Mouse (Mus musculus): ENCODE data around the gene Gm20671. TPM values are rescaled to one million over a fixed set of nuclear protein-coding genes. Genes with fewer than 3 reads are reported as not detected.

Gene Gm20671
- total RNA-seq (2014; rRNA removed; ENCODE audit: low replicate concordance) (0.88 and 14.7 TPM in 2 replicates), polyA plus RNA-seq (2015; fragmentation: Nextera tagmentation; extraction: Ambion mirVana) (not detected in 2 replicates)

GRCm38 (mm10) chr5:32827009-32827408 is at the start of gene Gm20671:
TSS of gene Gm20671 (minus strand) at chr5:32827109.
- no peak within 1 kb of the TSS for H3K27ac ChIP-seq (ENCODE audit: low read depth)
- 66% methylated on average over 7 of the region's 7 CpGs for WGBS
- H3K4me1 ChIP-seq (ENCODE audit: control insufficient read depth, insufficient read depth) = no peaks in the 10 kb centered on the region
- H3K9me3 ChIP-seq (replicated peaks; ENCODE audit: control insufficient read depth, low read length) = no peaks in the 10 kb centered on the region
- peaks cover 70% of the 10 kb centered on the region for H3K36me3 ChIP-seq (replicated peaks; ENCODE audit: control insufficient read depth, insufficient read depth, low read length)
- H3K9ac ChIP-seq (replicated peaks; ENCODE audit: low read depth, low read length) = no peak within 1 kb of the TSS
- no peak within 1 kb of the TSS for H3K4me3 ChIP-seq (ENCODE audit: low read depth, low read length)
- no peaks in the 10 kb centered on the region for H3K27me3 ChIP-seq (ENCODE audit: control insufficient read depth, insufficient read depth, low read length)
- TF ChIP-seq CTCF (IDR thresholded peaks at IDR 0.05; ENCODE audit: low read depth) = no peak
- TF ChIP-seq EP300 (IDR thresholded peaks at IDR 0.05; ENCODE audit: low read depth) = no peak
- DNase-seq (ENCODE audit: low spot score) = no peak
- no peak within 1 kb of the TSS for H3K4me2 ChIP-seq (ENCODE audit: low read depth, low read length)
- no peak for ATAC-seq (ENCODE audit: insufficient read depth, low read depth)

GRCm38 (mm10) chr5:32872346-32872745 is 45.4 kb upstream of the Gm20671 start:
- no peak overlapping the region for H3K27ac ChIP-seq (ENCODE audit: low read depth)
- H3K4me1 ChIP-seq (ENCODE audit: control insufficient read depth, insufficient read depth) = no peaks in the 10 kb centered on the region
- no peak for TF ChIP-seq CTCF (IDR thresholded peaks at IDR 0.05; ENCODE audit: low read depth)
- no peak for TF ChIP-seq EP300 (IDR thresholded peaks at IDR 0.05; ENCODE audit: low read depth)
- no peaks in the 10 kb centered on the region for H3K9me3 ChIP-seq (replicated peaks; ENCODE audit: control insufficient read depth, low read length)
- no peak overlapping the region for H3K9ac ChIP-seq (replicated peaks; ENCODE audit: low read depth, low read length)
- H3K4me3 ChIP-seq (ENCODE audit: low read depth, low read length) = no peak overlapping the region
- DNase-seq (ENCODE audit: low spot score) = no peak
- no peaks in the 10 kb centered on the region for H3K27me3 ChIP-seq (ENCODE audit: control insufficient read depth, insufficient read depth, low read length)
- WGBS = 93% methylated on average over 5 of the region's 5 CpGs
- no peak overlapping the region for H3K4me2 ChIP-seq (ENCODE audit: low read depth, low read length)
- no peak for ATAC-seq (ENCODE audit: insufficient read depth, low read depth)
- peaks cover 56% of the 10 kb centered on the region for H3K36me3 ChIP-seq (replicated peaks; ENCODE audit: control insufficient read depth, insufficient read depth, low read length)

GRCm38 (mm10) chr5:32869389-32870024 is 42.6 kb upstream of the Gm20671 start:
- Histone ChIP-seq H3K27me3 (ENCODE audit: control insufficient read depth, insufficient read depth, low read length) (no peaks in the 10 kb centered on the region), H3K4me1 (ENCODE audit: control insufficient read depth, insufficient read depth) (0 out of 2 replicates have a peak, but pooled peaks cover 3% of the 10 kb centered on the region), H3K9ac (replicated peaks; ENCODE audit: low read depth, low read length) (no peak overlapping the region), H3K27ac (ENCODE audit: low read depth) (no peak overlapping the region), H3K9me3 (replicated peaks; ENCODE audit: control insufficient read depth, low read length) (no peaks in the 10 kb centered on the region), H3K36me3 (replicated peaks; ENCODE audit: control insufficient read depth, insufficient read depth, low read length) (peaks cover 47% of the 10 kb centered on the region), H3K4me3 (ENCODE audit: low read depth, low read length) (no peak overlapping the region), H3K4me2 (ENCODE audit: low read depth, low read length) (no peak overlapping the region)
- ATAC-seq (ENCODE audit: insufficient read depth, low read depth) = no peak
- WGBS = 92% methylated on average over 5 of the region's 5 CpGs
- no peak for DNase-seq (ENCODE audit: low spot score)
- TF ChIP-seq CTCF (IDR thresholded peaks at IDR 0.05; ENCODE audit: low read depth) (no peak), EP300 (IDR thresholded peaks at IDR 0.05; ENCODE audit: low read depth) (no peak)

GRCm38 (mm10) chr5:32863253-32864228 is 36.6 kb upstream of the Gm20671 start, which contains the start of gene Depdc5:
TSS of gene Depdc5 (plus strand) at chr5:32863701.
- no peaks in the 10 kb centered on the region for H3K27me3 ChIP-seq (ENCODE audit: control insufficient read depth, insufficient read depth, low read length)
- TF ChIP-seq EP300 (IDR thresholded peaks at IDR 0.05; ENCODE audit: low read depth) (no peak), CTCF (IDR thresholded peaks at IDR 0.05; ENCODE audit: low read depth) (no peak)
- H3K9ac ChIP-seq (replicated peaks; ENCODE audit: low read depth, low read length) = peak within 1 kb of the TSS; percentile 62
- ATAC-seq (ENCODE audit: insufficient read depth, low read depth) (peak; percentile 99), DNase-seq (ENCODE audit: low spot score) (peak; percentile 91)
- 0 out of 2 replicates have a peak, but pooled peaks cover 8% of the 10 kb centered on the region for H3K4me1 ChIP-seq (ENCODE audit: control insufficient read depth, insufficient read depth)
- under 1% methylated on average over 56 of the region's 64 CpGs for WGBS
- H3K4me3 ChIP-seq (ENCODE audit: low read depth, low read length) = peak within 1 kb of the TSS; percentile 66
- H3K27ac ChIP-seq (ENCODE audit: low read depth) = peak within 1 kb of the TSS; percentile 54
- H3K4me2 ChIP-seq (ENCODE audit: low read depth, low read length) = peak within 1 kb of the TSS; percentile 63
- H3K9me3 ChIP-seq (replicated peaks; ENCODE audit: control insufficient read depth, low read length) = no peaks in the 10 kb centered on the region
- H3K36me3 ChIP-seq (replicated peaks; ENCODE audit: control insufficient read depth, insufficient read depth, low read length) = peaks cover 20% of the 10 kb centered on the region

GRCm38 (mm10) chr5:32862469-32863132 is 35.7 kb upstream of the Gm20671 start:
- H3K4me2 ChIP-seq (ENCODE audit: low read depth, low read length) = peak overlapping the region; percentile 63; the same call in 1 of the 2 replicates
- DNase-seq (ENCODE audit: low spot score) = no peak
- 0 out of 2 replicates have a peak, but pooled peaks cover 8% of the 10 kb centered on the region for H3K4me1 ChIP-seq (ENCODE audit: control insufficient read depth, insufficient read depth)
- TF ChIP-seq CTCF (IDR thresholded peaks at IDR 0.05; ENCODE audit: low read depth) (no peak), EP300 (IDR thresholded peaks at IDR 0.05; ENCODE audit: low read depth) (no peak)
- H3K9me3 ChIP-seq (replicated peaks; ENCODE audit: control insufficient read depth, low read length) = no peaks in the 10 kb centered on the region
- 60% methylated on average over 6 of the region's 6 CpGs for WGBS
- H3K4me3 ChIP-seq (ENCODE audit: low read depth, low read length) = peak overlapping the region; percentile 66; the same call in 1 of the 2 replicates
- H3K27me3 ChIP-seq (ENCODE audit: control insufficient read depth, insufficient read depth, low read length) = no peaks in the 10 kb centered on the region
- no peak for ATAC-seq (ENCODE audit: insufficient read depth, low read depth)
- H3K27ac ChIP-seq (ENCODE audit: low read depth) = no peak overlapping the region
- peaks cover 11% of the 10 kb centered on the region; the same call in 1 of the 2 replicates for H3K36me3 ChIP-seq (replicated peaks; ENCODE audit: control insufficient read depth, insufficient read depth, low read length)
- H3K9ac ChIP-seq (replicated peaks; ENCODE audit: low read depth, low read length) = no peak overlapping the region

All from heart, postnatal 0 days (tissue).